In genomic region chr13:97832448-97832847, GRCm38 (mm10) we compare ENCODE assay signal across 24 mouse cellular contexts.
DNase-seq lines count a peak whose midpoint lies in the region; ATAC-seq lines count a peak whose summit lies in the region.
"Had no signal": no experiment of that assay in that cellular context is flagged by ENCODE, and none has a peak within 500 bp of the region (broad histone marks: within the 10 kb centered on the region; RNA-seq: fewer than 3 reads in every experiment).

No protein-coding gene starts in this region.

- no peaks in the 10 kb centered on the region for H3K9me3 ChIP-seq in intestine, embryonic 15.5 days
- H3K9me3 ChIP-seq in intestine, embryonic 16.5 days (ENCODE audit: control insufficient read depth, low read length): no peaks in the 10 kb centered on the region
- H3K9me3 ChIP-seq: embryonic facial prominence, embryonic 10.5 days; embryonic facial prominence, embryonic 12.5 days; forebrain, embryonic 13.5 days; forebrain, embryonic 15.5 days; G1E had no signal

- peak; percentile 43 for DNase-seq in layer of hippocampus, adult 9-11 months
- no peak for DNase-seq in layer of hippocampus, postnatal 10 days (ENCODE audit: low spot score in 2 of 2)
- DNase-seq in thymus, postnatal 14 days: no peak
- DNase-seq: adrenal gland, adult 8-10 months; adrenal gland, postnatal 14 days; adrenal gland, postnatal 36 days; B cell, adult 2 months; cerebellum, adult 11-12 months; cerebellum, adult 2 months; cerebellum, adult 9-10 months; cerebellum, postnatal 10 days; cerebellum, postnatal 25 days; forebrain, postnatal 0 days had no signal

- H3K27ac ChIP-seq in intestine, embryonic 15.5 days: no peak overlapping the region
- H3K27ac ChIP-seq in intestine, embryonic 16.5 days (ENCODE audit: low read length): no peak overlapping the region
- H3K27ac ChIP-seq: embryonic facial prominence, embryonic 10.5 days; embryonic facial prominence, embryonic 12.5 days; forebrain, embryonic 13.5 days; forebrain, embryonic 15.5 days had no signal

- H3K27me3 ChIP-seq in intestine, embryonic 15.5 days (replicated peaks): no peaks in the 10 kb centered on the region
- H3K27me3 ChIP-seq in intestine, embryonic 16.5 days (replicated peaks; ENCODE audit: control insufficient read depth, insufficient read depth, low read length): no peaks in the 10 kb centered on the region
- H3K27me3 ChIP-seq: CH12.LX; embryonic facial prominence, embryonic 12.5 days; forebrain, embryonic 13.5 days; forebrain, embryonic 15.5 days; Patski had no signal

- WGBS in intestine, embryonic 15.5 days: 63% methylated on average over 1 of the region's 1 CpGs
- WGBS in intestine, embryonic 16.5 days: 71% methylated on average over 1 of the region's 1 CpGs

- H3K36me3 ChIP-seq in intestine, embryonic 15.5 days: no peaks in the 10 kb centered on the region
- H3K36me3 ChIP-seq in intestine, embryonic 16.5 days (ENCODE audit: control insufficient read depth, insufficient read depth, low read length): no peaks in the 10 kb centered on the region
- H3K36me3 ChIP-seq: embryonic facial prominence, embryonic 10.5 days; embryonic facial prominence, embryonic 12.5 days; forebrain, embryonic 15.5 days; G1E had no signal

- ATAC-seq in intestine, embryonic 15.5 days: 0 out of 2 replicates have a peak, but pooled peaks have one; percentile 20
- ATAC-seq in intestine, embryonic 16.5 days: no peak
- ATAC-seq: activated CD4-positive, CD25-positive, alpha-beta regulatory T cell, adult 4 months; CD4-positive, CD25-positive, alpha-beta regulatory T cell, adult 4 months; forebrain, embryonic 13.5 days; forebrain, embryonic 15.5 days; forebrain, postnatal 0 days; Patski had no signal

- H3K4me3 ChIP-seq in intestine, embryonic 15.5 days (replicated peaks): no peak overlapping the region
- no peak overlapping the region for H3K4me3 ChIP-seq in intestine, embryonic 16.5 days (ENCODE audit: low read length)
- H3K4me3 ChIP-seq: embryonic facial prominence, embryonic 10.5 days; embryonic facial prominence, embryonic 12.5 days; forebrain, embryonic 13.5 days; forebrain, embryonic 15.5 days had no signal

- no peak overlapping the region for H3K4me2 ChIP-seq in intestine, embryonic 15.5 days (replicated peaks)
- H3K4me2 ChIP-seq in intestine, embryonic 16.5 days (ENCODE audit: low read depth, low read length): no peak overlapping the region
- H3K4me2 ChIP-seq: embryonic facial prominence, embryonic 12.5 days; forebrain, embryonic 13.5 days; forebrain, embryonic 15.5 days had no signal

- H3K9ac ChIP-seq in intestine, embryonic 15.5 days: no peak overlapping the region
- no peak overlapping the region for H3K9ac ChIP-seq in intestine, embryonic 16.5 days (ENCODE audit: low read depth, low read length)
- H3K9ac ChIP-seq: embryonic facial prominence, embryonic 12.5 days; forebrain, embryonic 13.5 days; forebrain, embryonic 15.5 days; forebrain, postnatal 0 days had no signal

- 0 out of 2 replicates have a peak, but pooled peaks cover under 1% of the 10 kb centered on the region for H3K4me1 ChIP-seq in intestine, embryonic 15.5 days (replicated peaks)
- no peaks in the 10 kb centered on the region; the same call in 1 of the 2 replicates for H3K4me1 ChIP-seq in intestine, embryonic 16.5 days (ENCODE audit: control insufficient read depth, insufficient read depth, low read length)
